Mouse (Mus musculus) CH12.LX (cell line): Measurements from ENCODE around the gene Adgra1. TPM values are rescaled to one million over a fixed set of nuclear protein-coding genes. Genes with fewer than 3 reads are reported as not detected.

ENCODE experiments used
- DNase-seq: peaks from one replicate; pipeline ENCODE4 v3.0.0-alpha.2; 2013; ENCODE audit errors: extremely low read depth
- H3K27ac ChIP-seq: 2 replicates; pipeline ENCODE4 v1.5.1; 2012; ENCODE audit warnings: low read depth, mild to moderate bottlenecking, control low read depth, moderate library complexity; ENCODE audit not compliant: insufficient read depth
- H3K27me3 ChIP-seq: replicated peaks from 2 replicates; pipeline ENCODE3; 2012; ENCODE audit warnings: inconsistent platforms
- H3K36me3 ChIP-seq, 2 experiments: replicated peaks in 1 of 2; 2 replicates each; pipeline versions ENCODE3 to v1.6.1; 2012; ENCODE audit warnings: inconsistent platforms in 1 of 2, low read length in 1 of 2, mild to moderate bottlenecking in 1 of 2, mixed read lengths in 1 of 2, moderate library complexity in 1 of 2; ENCODE audit not compliant: control insufficient read depth in 1 of 2, insufficient read depth in 1 of 2
- H3K4me1 ChIP-seq, 2 experiments: 2 replicates each; pipeline ENCODE4 v1.6.1; 2012; ENCODE audit warnings: inconsistent platforms in 1 of 2, moderate library complexity in 1 of 2; ENCODE audit not compliant: insufficient read depth in 2 of 2, control insufficient read depth in 1 of 2
- H3K4me2 ChIP-seq: 2 replicates; pipeline ENCODE4 v1.6.1; 2012; ENCODE audit warnings: low read depth, mild to moderate bottlenecking, control low read depth; ENCODE audit not compliant: poor library complexity, insufficient read depth, severe bottlenecking
- H3K4me3 ChIP-seq, 3 experiments: fragments of 150-350 bp in 1 of 3; sonication (generic) in 1 of 3; replicated peaks in 1 of 3; 2 replicates each; pipeline versions ENCODE3 to v1.5.1; 2011 to 2012; ENCODE audit warnings: low read depth in 2 of 3, low read length in 2 of 3, mild to moderate bottlenecking in 2 of 3, moderate library complexity in 2 of 3, control low read depth in 1 of 3, improper control_type of control experiment in 1 of 3, inconsistent platforms in 1 of 3, mixed read lengths in 1 of 3; ENCODE audit not compliant: poor library complexity in 1 of 3
- H3K79me2 ChIP-seq: replicated peaks from 2 replicates; pipeline ENCODE4 v1.6.1; 2012; ENCODE audit warnings: mild to moderate bottlenecking, moderate library complexity; ENCODE audit not compliant: control insufficient read depth, poor library complexity, insufficient read depth, severe bottlenecking; ENCODE audit errors: extremely low read depth
- H3K9ac ChIP-seq: 2 replicates; pipeline ENCODE4 v1.6.1; 2012; ENCODE audit warnings: low read depth, mild to moderate bottlenecking, control low read depth, moderate library complexity; ENCODE audit not compliant: insufficient read depth
- H3K9me3 ChIP-seq: replicated peaks from 2 replicates; pipeline ENCODE3; 2012; ENCODE audit warnings: low read length, inconsistent platforms, mixed read lengths
- CTCF ChIP-seq, 2 experiments: IDR thresholded peaks in 1 of 2; conservative IDR thresholded peaks in 1 of 2; 2 replicates each; pipeline ENCODE4 v1.5.1; 2011 to 2012; ENCODE audit warnings: low read depth in 2 of 2, low read length in 2 of 2, improper control_type of control experiment in 1 of 2, inconsistent platforms in 1 of 2, mild to moderate bottlenecking in 1 of 2, moderate library complexity in 1 of 2
- EP300 ChIP-seq: IDR thresholded peaks from 2 replicates; pipeline ENCODE4 v1.6.1; 2011; ENCODE audit warnings: low read length, improper control_type of control experiment
- ETS1 ChIP-seq: conservative IDR thresholded peaks from 2 replicates; pipeline ENCODE4 v1.6.1; 2012; ENCODE audit warnings: low read depth, mild to moderate bottlenecking, inconsistent platforms, low read length, improper control_type of control experiment, moderate library complexity
- HCFC1 ChIP-seq: IDR thresholded peaks from 2 replicates; pipeline ENCODE4 v1.6.1; 2012; ENCODE audit warnings: low read depth, mild to moderate bottlenecking, inconsistent platforms, low read length, improper control_type of control experiment
- IRF4 ChIP-seq: IDR thresholded peaks from 2 replicates; pipeline ENCODE4 v1.6.1; 2014; ENCODE audit warnings: low read depth, mild to moderate bottlenecking, inconsistent platforms, low read length, improper control_type of control experiment
- JUN ChIP-seq: IDR thresholded peaks from 2 replicates; pipeline ENCODE4 v1.6.1; 2011; ENCODE audit warnings: low read depth, mild to moderate bottlenecking, low read length, improper control_type of control experiment, moderate library complexity; ENCODE audit not compliant: insufficient read depth
- KAT2A ChIP-seq: IDR thresholded peaks from 2 replicates; pipeline ENCODE4 v1.6.1; 2012; ENCODE audit warnings: low read length, improper control_type of control experiment, inconsistent platforms; ENCODE audit not compliant: insufficient replicate concordance
- MAFK ChIP-seq: IDR thresholded peaks from 2 replicates; pipeline ENCODE4 v1.6.1; 2011; ENCODE audit warnings: low read length, improper control_type of control experiment; ENCODE audit not compliant: insufficient replicate concordance
- MAX ChIP-seq: IDR thresholded peaks from 2 replicates; pipeline ENCODE4 v1.6.1; 2011; ENCODE audit warnings: low read length, improper control_type of control experiment
- MYC ChIP-seq: IDR thresholded peaks from 2 replicates; pipeline ENCODE4 v1.6.1; 2011; ENCODE audit warnings: low read depth, mild to moderate bottlenecking, improper control_type of control experiment, low read length
- POLR2AphosphoS2 ChIP-seq: IDR thresholded peaks from 2 replicates; pipeline ENCODE4 v1.6.1; 2011; ENCODE audit warnings: low read depth, low read length, improper control_type of control experiment
- RAD21 ChIP-seq: IDR thresholded peaks from 2 replicates; pipeline ENCODE4 v1.6.1; 2011; ENCODE audit warnings: low read depth, mild to moderate bottlenecking, low read length, improper control_type of control experiment, moderate library complexity
- SMC3 ChIP-seq: IDR thresholded peaks from 2 replicates; pipeline ENCODE4 v1.6.1; 2011; ENCODE audit warnings: low read depth, low read length, improper control_type of control experiment
- TBP ChIP-seq: conservative IDR thresholded peaks from 2 replicates; pipeline ENCODE4 v1.6.1; 2011; ENCODE audit warnings: low read depth, low read length, improper control_type of control experiment
- USF2 ChIP-seq: conservative IDR thresholded peaks from 2 replicates; pipeline ENCODE4 v1.6.1; 2011; ENCODE audit warnings: low read depth, low read length, improper control_type of control experiment
- ZC3H11A ChIP-seq: IDR thresholded peaks from 2 replicates; pipeline ENCODE4 v1.6.1; 2012; ENCODE audit warnings: low read depth, mild to moderate bottlenecking, inconsistent platforms, low read length, improper control_type of control experiment
- ZKSCAN1 ChIP-seq: IDR thresholded peaks from 2 replicates; pipeline ENCODE4 v1.6.1; 2012; ENCODE audit warnings: low read depth, inconsistent platforms, low read length, improper control_type of control experiment, borderline replicate concordance
- dilution Hi-C: fragments of 300-500 bp; cut with MboI; formaldehyde crosslinking; loops from 2 replicates; pipeline ENCODE4 v1.14.3; 2020; ENCODE audit warnings: low sequenced_read_pairs; ENCODE audit not compliant: extremely low pct_unique_long_range_greater_than_20kb, extremely low pct_ligation_motif_present
- in situ Hi-C: fragments of 300-500 bp; cut with MboI; formaldehyde crosslinking; loops from 3 replicates; pipeline ENCODE4 v1.14.3; 2019; ENCODE audit warnings: low sequenced_read_pairs, low pct_ligation_motif_present, low pct_unique_long_range_greater_than_20kb, mixed read lengths
- polyA plus RNA-seq: library from polyadenylated mRNA; unstranded; fragments of >175 nt; gene quantifications from 2 replicates; pipeline ENCODE4 v1.2.1, GENCODE M21; 2012; ENCODE audit warnings: low read depth; ENCODE audit not compliant: insufficient read length
- total RNA-seq, 2 experiments: library from RNA; depleted of rRNA; stranded (reverse); fragments of 300-350 nt in 1 of 2; fragments of >200 nt in 1 of 2; gene quantifications; 2 replicates each; pipeline ENCODE4 v1.2.3; 2012 to 2014

The Adgra1 gene
- total and polyA plus RNA-seq, 3 experiments, result not detected

GRCm38 (mm10) chr7:139877167-139877792, 43.3 kb downstream of the Adgra1 start:
- peaks cover 18% of the 10 kb centered on the region for H3K27me3 ChIP-seq
- TF ChIP-seq KAT2A (no peak), RAD21 (peak; percentile 83), CTCF (conservative IDR thresholded peaks at IDR 0.05 in 1 of 2, IDR thresholded peaks at IDR 0.05 in 1 of 2; ENCODE audit: low read depth in 2 of 2, low read length in 2 of 2) (peak; percentile 24 to 90; a peak in 2 of 4 replicates), ZKSCAN1 (no peak), SMC3 (peak; percentile 82), TBP (no peak), ZC3H11A (peak; percentile 47), MYC (no peak), MAX (no peak)
- DNase-seq, result peak; percentile 38
- no peaks in the 10 kb centered on the region for H3K9me3 ChIP-seq
- dilution Hi-C loops, result no loop called here
- no peak overlapping the region for H3K4me2 ChIP-seq
- in situ Hi-C loops, result loop anchor here (10.0 to 25.0 kb wide), 2 partner anchors 262 to 390 kb away; no protein-coding TSS in a partner anchor
- no peaks in the 10 kb centered on the region for H3K79me2 ChIP-seq
- no peak overlapping the region for H3K27ac ChIP-seq
- peaks cover 0 to 3% of the 10 kb centered on the region in 2 experiments; a peak in 1 of 4 replicates for H3K4me1 ChIP-seq
- H3K4me3 ChIP-seq, result no peak overlapping the region
- no peak overlapping the region for H3K9ac ChIP-seq
- no peaks in the 10 kb centered on the region for H3K36me3 ChIP-seq

DNA sequence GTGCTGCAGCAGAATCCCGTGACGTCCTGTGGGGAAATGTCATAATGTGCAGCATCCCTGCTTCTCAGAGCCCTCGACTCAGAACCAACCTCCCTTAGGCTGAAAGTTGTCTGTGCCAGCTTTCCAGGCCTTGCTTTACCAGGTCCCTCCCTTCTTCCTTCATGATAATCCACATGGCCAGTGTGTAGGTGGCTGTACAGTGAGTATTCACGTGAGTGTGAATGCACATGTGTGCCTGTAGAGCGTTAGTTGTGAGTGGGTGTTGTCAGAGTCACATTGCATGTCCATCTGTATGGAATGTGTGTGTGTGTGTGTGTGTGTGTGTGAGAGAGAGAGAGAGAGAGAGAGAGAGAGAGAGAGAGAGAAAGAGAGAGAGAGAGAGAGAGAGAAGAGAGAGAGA, 44.1 kb downstream of the Adgra1 start:
- TF ChIP-seq ETS1, result no peak
- TF ChIP-seq JUN, result no peak
- no peak for TF ChIP-seq HCFC1
- in situ Hi-C loops, result loop anchor here (10.0 to 25.0 kb wide), 2 partner anchors 263 to 391 kb away; no protein-coding TSS in a partner anchor
- no peak overlapping the region for H3K4me2 ChIP-seq

DNA sequence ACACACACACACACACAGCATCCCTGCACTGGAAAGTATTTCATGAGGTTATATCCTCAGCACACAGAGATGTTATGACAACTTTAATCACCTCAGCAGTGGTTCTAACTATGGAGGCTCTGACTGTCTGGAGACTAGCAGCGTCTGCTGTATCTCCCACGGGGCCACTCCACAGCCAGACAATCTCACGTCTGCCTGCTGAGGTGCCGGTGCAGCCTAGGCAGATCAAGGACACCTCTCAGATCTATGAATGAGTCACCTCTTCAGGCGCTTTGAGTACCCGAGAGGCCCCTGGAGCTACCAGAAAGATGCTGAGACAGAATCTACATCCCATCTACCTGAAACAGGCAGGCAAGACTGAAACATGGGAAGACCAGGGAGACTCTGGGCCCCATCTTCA, 44.6 kb downstream of the Adgra1 start:
- dilution Hi-C loops, result no loop called here
- H3K4me2 ChIP-seq, result no peak overlapping the region
- no peaks in the 10 kb centered on the region for H3K36me3 ChIP-seq
- peaks cover 0 to 3% of the 10 kb centered on the region in 2 experiments; a peak in 1 of 4 replicates for H3K4me1 ChIP-seq
- DNase-seq, result no peak
- no peaks in the 10 kb centered on the region for H3K79me2 ChIP-seq
- H3K4me3 ChIP-seq, result no peak overlapping the region
- H3K9ac ChIP-seq, result no peak overlapping the region
- TF ChIP-seq MAFK, result no peak
- TF ChIP-seq ZC3H11A, result no peak
- no peak for TF ChIP-seq EP300
- TF ChIP-seq CTCF (conservative IDR thresholded peaks at IDR 0.05 in 1 of 2, IDR thresholded peaks at IDR 0.05 in 1 of 2; ENCODE audit: low read depth in 2 of 2, low read length in 2 of 2), result no peak
- no peak for TF ChIP-seq USF2
- no peak for TF ChIP-seq IRF4
- TF ChIP-seq POLR2AphosphoS2, result no peak
- in situ Hi-C loops, result loop anchor here (10.0 to 25.0 kb wide), 2 partner anchors 264 to 391 kb away; no protein-coding TSS in a partner anchor
- H3K9me3 ChIP-seq, result peaks cover 2% of the 10 kb centered on the region
- peaks cover 24% of the 10 kb centered on the region for H3K27me3 ChIP-seq
- no peak overlapping the region for H3K27ac ChIP-seq

More for the DNA sequence above, 44.1 kb downstream of the Adgra1 start:
- dilution Hi-C loops, result no loop called here
- no peaks in the 10 kb centered on the region for H3K36me3 ChIP-seq
- no peaks in the 10 kb centered on the region for H3K79me2 ChIP-seq
- H3K9me3 ChIP-seq, result no peaks in the 10 kb centered on the region
- H3K27me3 ChIP-seq, result peaks cover 20% of the 10 kb centered on the region
- no peak overlapping the region for H3K4me3 ChIP-seq
- no peak for DNase-seq
- H3K4me1 ChIP-seq, result peaks cover 0 to 3% of the 10 kb centered on the region in 2 experiments; a peak in 1 of 4 replicates
- H3K27ac ChIP-seq, result no peak overlapping the region
- H3K9ac ChIP-seq, result no peak overlapping the region
